Mouse (Mus musculus): ENCODE measurements around the gene Zfp526.

GRCm38 (mm10) chr7:25178787-25179605 lies 42.2 kb upstream of the Zfp526 start:
- TF ChIP-seq POLR2A (IDR thresholded peaks at IDR 0.05; ENCODE audit: low read depth, low read length) (no peak), CTCF (IDR thresholded peaks at IDR 0.05; ENCODE audit: borderline replicate concordance, insufficient read depth, low read length) (no peak)

Data from embryonic fibroblast, embryonic 13.5 days (primary cell).